Mouse (Mus musculus) left cerebral cortex, postnatal 4 days (tissue): ENCODE data around the gene Cd69. TPM values are rescaled to one million over a fixed set of nuclear protein-coding genes. Genes with fewer than 3 reads are reported as not detected.
A peak's percentile ranks its signal among the peaks of the same experiment; 100 is the strongest.

Experiments used
- DNase-seq: peaks from one replicate; pipeline ENCODE4 v3.0.0-alpha.2; 2022
- intact Hi-C: fragments of 180-260 bp; cut with DNase I; formaldehyde crosslinking; loops from one replicate; pipeline ENCODE4 v1.15.1; 2025
- total RNA-seq, 2 experiments: library from RNA; stranded (reverse); gene quantifications; 2 replicates each; pipeline ENCODE4 v1.2.3; 2021

Cd69 gene
- total RNA-seq: not detected

DNA sequence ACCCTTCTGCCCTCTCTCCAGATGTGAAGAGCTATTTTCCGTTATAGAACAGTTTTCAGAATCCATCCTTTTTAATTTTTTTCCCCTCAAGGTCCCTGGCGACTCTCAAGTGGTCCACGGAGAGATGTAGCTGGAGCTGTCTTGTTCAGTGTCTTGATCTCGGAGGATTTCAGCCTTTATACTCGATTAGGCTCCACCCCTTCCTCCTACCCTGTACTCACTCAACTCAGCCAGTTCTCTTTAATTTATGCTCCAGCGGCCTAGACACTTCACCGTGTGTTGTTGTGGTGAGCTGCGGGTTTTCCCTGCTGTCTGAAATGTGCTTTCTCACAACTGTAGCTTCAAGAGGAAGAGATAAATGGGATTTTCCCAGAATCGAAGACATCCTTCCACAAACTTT, at the start of gene Cd69:
Gene Cd69 (minus strand): TSS at position 217 of the 400 bp plus-strand sequence.
- intact Hi-C loops: no loop called here
- no peak for DNase-seq

GRCm38 (mm10) chr6:129319331-129319730, 44.1 kb upstream of the Cd69 start:
- intact Hi-C loops: no loop called here
- no peak for DNase-seq

GRCm38 (mm10) chr6:129318395-129318794, 43.2 kb upstream of the Cd69 start:
- no peak for DNase-seq
- intact Hi-C loops: no loop called here

- intact Hi-C loops: no loop called here
- DNase-seq: no peak
Observed at GRCm38 (mm10) chr6:129316463-129316862, 41.2 kb upstream of the Cd69 start.

- intact Hi-C loops: no loop called here
Observed at GRCm38 (mm10) chr6:129315698-129316097, 40.5 kb upstream of the Cd69 start.

GRCm38 (mm10) chr6:129314655-129315168, 39.5 kb upstream of the Cd69 start:
- intact Hi-C loops: no loop called here
- DNase-seq: no peak

More at GRCm38 (mm10) chr6:129315698-129316097, 40.5 kb upstream of the Cd69 start:
- DNase-seq: no peak

GRCm38 (mm10) chr6:129312499-129312898, 37.3 kb upstream of the Cd69 start:
- intact Hi-C loops: no loop called here
- DNase-seq: no peak

GRCm38 (mm10) chr6:129304180-129304579, 28.9 kb upstream of the Cd69 start:
- intact Hi-C loops: no loop called here
- no peak for DNase-seq

DNA sequence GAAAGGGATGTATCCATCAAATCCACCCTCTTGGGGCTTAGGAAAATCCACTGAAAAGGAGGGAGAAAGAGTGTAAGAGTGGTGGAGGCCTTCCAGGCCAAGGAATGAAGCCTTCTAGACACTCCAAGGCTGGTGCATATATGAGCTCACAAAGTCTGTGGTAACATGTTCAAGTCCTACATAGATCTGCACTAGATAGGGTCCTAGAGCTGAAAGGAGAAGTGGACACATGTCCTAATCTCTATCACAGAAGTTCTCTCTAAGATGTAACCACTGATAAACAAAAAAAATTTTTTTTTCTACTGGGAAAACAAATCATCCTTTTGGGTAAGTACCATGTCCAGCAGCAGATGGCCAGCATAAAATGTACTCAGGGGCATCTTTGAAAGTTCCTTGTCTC, 13.5 kb upstream of the Cd69 start:
- no peak for DNase-seq
- intact Hi-C loops: no loop called here

GRCm38 (mm10) chr6:129284384-129285104, 9.3 kb upstream of the Cd69 start:
- no peak for DNase-seq
- intact Hi-C loops: no loop called here

DNA sequence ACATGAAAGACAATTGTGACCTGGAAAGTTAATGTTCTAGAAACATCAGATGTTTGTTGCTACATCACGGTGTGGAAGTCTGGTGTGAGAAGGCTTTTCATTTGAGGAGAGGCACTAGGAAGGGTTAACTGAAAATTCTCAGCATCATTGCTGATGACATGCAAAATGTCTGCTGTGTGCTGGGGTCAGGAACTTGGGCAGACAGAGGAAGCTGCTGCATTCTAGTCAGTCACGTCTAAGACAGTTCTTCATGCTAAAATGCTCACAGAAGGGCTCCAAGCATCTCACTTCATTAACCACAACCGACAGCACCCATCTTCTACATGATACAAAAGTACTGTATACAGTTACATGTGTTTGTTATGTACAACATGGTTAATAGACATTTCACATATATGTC, 8.0 kb upstream of the Cd69 start:
- no peak for DNase-seq
- intact Hi-C loops: no loop called here

GRCm38 (mm10) chr6:129276483-129276882, 1.2 kb upstream of the Cd69 start:
- intact Hi-C loops: no loop called here
- DNase-seq: no peak

- DNase-seq: no peak
- intact Hi-C loops: no loop called here
Observed at GRCm38 (mm10) chr6:129275624-129276203, 478 bp upstream of the Cd69 start.

GRCm38 (mm10) chr6:129274476-129274875, 760 bp downstream of the Cd69 start:
- intact Hi-C loops: no loop called here
- DNase-seq: no peak

DNA sequence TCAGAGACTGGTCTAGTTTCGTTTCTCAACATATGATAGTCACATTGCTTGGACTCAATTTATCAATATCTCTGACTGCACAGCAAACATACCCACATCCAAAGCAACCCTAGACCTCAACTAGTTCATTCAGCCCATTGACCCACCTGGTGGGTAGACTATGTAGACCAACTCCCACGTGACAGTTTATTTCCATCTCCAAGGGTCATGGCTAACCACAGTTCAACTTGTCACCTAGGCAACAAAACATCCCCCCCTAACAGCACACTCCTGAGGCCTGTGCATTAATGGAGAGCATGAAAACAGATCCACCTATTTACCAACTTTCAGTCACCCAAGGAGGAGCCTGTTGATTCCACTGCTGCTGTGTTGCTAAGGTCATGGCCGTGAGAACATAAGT, 1.6 kb downstream of the Cd69 start:
- intact Hi-C loops: no loop called here
- no peak for DNase-seq

GRCm38 (mm10) chr6:129266438-129267022, 8.7 kb downstream of the Cd69 start:
- no peak for DNase-seq

GRCm38 (mm10) chr6:129265821-129266220, 9.4 kb downstream of the Cd69 start:
- intact Hi-C loops: no loop called here
- DNase-seq: no peak

More at GRCm38 (mm10) chr6:129266438-129267022, 8.7 kb downstream of the Cd69 start:
- intact Hi-C loops: no loop called here

GRCm38 (mm10) chr6:129260940-129261339, 14.3 kb downstream of the Cd69 start:
- intact Hi-C loops: no loop called here
- no peak for DNase-seq

- intact Hi-C loops: no loop called here
- no peak for DNase-seq
Observed at GRCm38 (mm10) chr6:129260034-129260433, 15.2 kb downstream of the Cd69 start.

DNA sequence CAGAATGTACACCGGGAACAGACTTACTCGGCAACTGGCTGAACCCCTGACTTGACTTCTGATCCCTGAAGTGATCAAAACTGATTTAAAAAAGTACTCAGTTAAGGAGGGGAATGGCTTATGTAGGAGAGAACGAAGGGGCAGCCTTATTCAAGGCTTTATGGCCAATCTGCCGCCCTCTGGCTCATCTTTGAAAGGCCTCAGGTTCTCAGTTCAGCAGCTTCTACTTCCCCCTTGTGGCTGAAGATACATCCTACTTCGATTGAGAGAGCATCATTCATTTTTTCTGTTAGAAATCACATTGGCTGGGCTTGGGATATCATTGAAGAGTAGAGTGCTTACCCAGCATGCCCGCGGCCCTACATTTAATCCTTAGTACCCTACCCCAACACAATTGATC, 19.2 kb downstream of the Cd69 start:
- intact Hi-C loops: loop anchor here (5.0 kb wide), 1 partner anchor 404 kb away; no protein-coding TSS in a partner anchor
- DNase-seq: peak; percentile 6

DNA sequence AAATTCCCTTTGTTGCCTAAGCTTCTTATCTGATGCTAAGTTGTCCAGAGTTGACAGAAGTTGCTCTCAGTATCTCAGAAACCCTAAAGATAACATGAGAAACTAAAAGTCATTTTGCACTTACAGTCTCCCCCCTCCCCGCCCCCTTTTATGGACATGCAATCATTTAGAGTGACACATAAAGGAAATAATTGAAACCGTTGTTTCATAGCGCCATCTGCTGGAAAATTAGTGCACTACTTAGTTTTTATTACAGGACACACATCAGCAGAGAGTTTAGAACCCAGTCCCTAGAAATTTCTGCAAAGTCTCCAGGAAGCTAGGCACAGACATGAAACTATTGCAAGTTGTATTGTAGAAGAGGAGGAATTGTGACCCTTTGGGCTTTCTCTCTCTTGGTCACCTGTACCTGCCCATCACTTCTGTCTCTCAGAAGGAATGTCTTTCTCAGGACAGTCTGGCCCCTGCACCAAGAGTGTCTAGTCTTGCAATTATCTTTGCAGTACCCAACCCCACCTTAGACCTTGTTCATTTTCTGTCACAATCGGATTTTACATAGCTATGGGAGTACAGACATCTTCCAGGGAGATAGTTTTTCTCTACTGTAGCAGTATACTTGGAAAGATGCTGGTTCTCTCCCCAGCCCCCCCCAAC, 20.2 kb downstream of the Cd69 start:
- intact Hi-C loops: loop anchor here (5.0 kb wide), 1 partner anchor 403 kb away; no protein-coding TSS in a partner anchor
- no peak for DNase-seq
